Mouse (Mus musculus): ENCODE measurements around the gene Tle1.

Gene Tle1

DNA sequence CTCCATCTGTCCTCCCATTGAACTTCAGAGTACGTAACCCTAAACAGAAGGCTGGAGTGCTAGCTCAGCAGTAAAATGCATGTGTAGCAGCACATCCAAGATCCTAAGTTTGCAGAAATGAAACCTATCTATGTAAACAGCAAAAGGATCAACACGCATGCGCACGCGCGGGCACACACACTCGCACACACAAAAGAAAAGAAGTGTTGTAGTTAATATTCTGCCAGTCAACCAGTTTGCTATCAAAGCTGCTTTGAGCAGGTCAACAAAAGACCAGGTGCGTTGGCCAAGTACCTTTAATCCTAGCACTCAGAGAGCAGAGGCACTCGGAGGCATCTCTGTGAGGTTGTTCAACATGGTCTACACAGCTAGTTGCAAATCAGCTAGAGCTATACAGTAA lies 35.0 kb downstream of the Tle1 start:
- no peak for DNase-seq (ENCODE audit: low read depth)

DNA sequence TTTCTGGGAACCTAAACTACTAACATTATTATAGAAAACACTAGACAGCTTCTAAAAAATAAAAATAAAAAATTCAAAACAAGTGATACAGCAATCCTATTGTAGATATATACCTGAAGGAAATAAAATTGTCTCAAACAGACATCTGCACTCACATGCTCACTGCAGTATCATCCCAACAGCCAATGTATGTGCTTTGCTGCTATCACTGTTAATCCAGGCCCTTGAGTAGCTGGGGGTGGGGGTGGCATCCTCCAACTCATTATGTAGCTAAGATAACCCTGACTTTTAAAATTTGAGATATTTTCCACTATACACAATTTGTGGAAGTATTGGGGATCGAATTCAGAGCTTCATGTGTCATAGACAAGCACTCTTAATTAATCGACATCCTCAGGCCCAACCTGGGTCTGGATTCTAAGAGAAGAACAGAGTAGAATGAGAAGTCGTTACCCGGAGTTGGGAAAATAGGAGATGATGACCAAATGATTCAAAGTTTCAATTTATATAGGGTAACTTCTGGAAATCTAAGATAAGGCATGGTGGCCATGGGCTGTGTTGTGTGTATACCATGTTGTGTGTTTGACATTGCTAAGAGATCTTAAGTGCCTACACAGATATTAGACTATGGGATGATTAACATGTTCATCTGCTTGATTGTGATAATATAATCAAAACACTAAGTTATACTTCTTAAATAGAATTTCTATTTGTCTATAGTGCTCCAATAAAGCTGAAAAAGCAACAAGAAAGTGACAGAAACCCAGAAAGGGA lies 38.1 kb downstream of the Tle1 start:
- no peak for DNase-seq (ENCODE audit: low read depth)

DNA sequence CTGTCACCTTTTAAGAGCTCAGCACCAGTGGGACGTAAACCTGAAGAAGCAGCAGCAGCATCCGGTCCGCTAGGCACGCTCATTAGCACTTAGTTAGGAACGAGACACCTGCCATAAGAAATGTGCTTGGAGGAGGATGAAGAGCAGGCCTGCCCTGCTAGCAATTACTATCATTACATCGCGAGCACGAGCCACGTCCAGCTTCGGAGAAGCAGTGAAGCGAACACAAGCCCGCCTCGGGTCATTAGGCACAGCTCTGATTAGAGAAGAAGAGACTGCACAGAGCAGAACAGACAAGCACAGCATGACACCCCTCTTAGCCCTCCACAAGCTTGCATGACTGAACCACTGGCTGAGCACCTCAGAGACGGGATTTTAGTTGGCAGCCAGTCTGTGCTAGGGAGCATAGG lies 40.6 kb downstream of the Tle1 start:
- DNase-seq (ENCODE audit: low read depth), result no peak

DNA sequence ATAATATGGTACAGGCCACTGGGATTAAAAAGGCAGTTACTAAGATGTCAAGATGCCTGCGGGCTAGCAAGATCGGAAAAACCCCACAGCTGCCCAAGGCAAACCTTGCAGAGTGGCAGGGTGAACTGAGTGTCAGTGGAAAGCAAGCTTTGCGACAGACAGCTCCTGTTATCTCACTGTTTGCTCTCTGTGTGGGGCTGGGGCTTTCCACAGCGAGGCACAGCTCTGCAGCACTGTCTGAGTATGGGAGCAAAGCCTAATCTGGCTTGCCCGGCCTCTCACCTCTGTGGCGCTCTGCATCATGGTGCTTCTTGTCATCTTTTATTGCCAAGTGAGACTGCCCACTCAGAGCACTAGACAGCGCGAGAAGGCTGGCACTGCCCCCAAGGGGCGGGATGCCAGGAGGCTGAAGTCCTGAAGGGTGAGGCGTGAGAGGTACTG lies 42.8 kb downstream of the Tle1 start:
- DNase-seq (ENCODE audit: low read depth), result no peak

DNA sequence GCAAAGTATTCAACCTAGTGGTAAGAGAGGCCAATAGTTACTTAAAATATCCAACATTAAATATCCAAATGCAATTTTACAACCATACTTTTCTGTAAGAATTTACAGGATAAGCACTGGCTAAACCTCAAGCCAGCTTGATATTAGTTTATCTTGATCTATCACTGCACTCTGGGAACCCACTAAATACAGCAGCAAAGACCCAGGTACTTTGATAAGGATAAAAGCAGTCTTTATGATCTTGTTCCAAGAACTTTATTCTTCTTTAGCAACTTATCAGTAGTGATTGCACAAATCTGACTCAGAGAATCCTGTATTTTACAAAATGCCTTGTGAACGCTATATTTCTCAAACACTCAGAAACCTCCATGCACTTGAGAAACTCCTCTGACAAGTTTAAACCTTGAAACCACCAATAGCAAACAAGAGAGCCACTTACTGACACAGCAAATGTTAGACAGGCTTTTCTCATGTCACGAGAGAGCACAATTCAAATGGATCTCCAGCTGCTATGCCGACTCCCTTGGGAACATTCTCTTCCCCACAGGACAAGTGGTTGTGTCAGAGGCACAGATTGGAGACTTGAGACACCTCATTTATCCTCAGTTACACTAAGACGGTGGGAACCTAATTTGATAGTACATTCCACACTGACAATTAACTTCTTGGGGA lies 50.1 kb downstream of the Tle1 start:
- DNase-seq (ENCODE audit: low read depth), result no peak

DNA sequence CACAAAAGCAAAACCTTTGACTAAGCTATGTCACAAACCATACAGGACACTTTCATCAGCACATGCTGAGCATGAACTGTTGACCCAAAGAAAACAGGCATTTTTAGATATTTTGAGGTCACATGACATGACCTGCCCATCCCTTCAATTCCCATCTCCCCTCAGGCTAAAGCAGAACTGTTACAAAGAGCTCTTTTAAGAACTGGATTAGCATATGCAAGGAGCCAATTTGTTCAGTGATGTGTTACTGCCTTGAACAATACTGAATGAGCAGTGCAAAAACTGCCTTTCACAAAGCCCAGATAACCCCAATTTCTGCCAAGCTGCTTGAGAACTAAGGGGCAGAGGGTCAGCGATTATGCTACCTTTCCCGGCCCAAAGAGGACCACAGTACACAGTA lies 54.7 kb downstream of the Tle1 start:
- no peak for DNase-seq (ENCODE audit: low read depth)

DNA sequence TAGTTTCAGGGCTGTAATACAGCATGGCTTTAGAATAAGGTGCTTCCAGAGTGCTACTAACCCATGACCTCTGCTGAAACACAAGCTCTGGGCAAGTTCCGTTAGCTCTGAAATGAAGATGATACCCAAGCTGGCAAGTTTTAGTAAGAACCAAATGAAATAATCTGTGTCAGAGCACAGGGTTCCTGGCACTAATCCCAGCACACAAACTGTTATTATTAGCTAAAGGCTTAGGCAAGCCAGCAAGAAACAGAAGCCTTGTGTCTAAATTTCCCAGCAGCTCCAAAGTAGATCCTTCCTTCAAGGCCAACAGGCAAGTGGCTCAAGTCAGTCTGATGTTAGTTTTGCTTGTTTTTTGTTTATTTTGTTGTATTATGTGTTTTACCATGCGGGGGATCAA lies 56.2 kb downstream of the Tle1 start:
- no peak for DNase-seq (ENCODE audit: low read depth)

DNA sequence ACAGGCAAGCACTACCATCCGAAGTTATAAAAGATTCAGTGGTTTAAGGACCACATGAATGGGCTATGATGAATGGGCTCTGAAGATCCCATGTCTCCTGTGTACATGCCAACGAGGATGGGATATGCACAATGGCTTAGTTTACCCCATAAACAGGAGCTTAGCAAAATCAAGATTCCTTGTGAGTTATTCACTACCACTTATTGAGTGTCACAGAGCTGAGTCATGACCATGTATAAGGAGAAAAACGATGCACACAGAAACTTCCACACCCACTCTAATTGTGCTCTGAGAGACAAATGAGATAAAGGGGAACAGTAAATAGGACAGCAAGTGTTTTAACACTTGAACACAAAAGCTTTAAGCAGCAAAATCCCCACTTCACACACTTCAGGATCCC lies 60.0 kb downstream of the Tle1 start:
- no peak for DNase-seq (ENCODE audit: low read depth)

DNA sequence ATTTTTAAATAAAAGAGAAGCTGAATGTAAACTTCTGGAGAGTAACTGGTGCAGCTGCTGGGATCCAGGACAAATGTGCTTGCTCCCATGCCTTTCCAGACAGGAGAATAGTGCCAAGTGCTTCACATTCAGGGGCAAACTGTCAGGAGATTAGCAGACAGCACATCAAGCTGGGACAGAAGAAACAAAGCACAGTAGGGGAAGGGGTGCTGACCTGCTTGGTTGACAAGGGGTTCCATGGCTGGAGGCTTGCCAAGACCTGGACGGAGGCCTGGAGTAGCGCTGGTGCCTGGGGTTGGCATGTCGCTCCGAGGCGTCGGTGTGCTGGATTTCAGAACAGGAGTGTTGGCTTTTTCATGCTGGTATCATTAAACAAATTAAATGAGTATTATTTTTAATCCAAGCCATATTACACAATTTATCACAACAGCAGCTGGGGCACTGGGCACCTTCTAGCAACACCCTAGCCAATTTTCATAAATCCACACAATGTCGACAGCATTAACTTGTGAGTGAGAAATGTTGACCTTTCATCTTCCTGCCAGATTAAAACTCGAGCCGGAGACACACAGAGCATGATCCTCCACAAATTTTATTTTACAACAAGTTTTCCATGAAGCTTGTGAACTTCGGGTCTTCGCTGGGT lies 61.1 kb downstream of the Tle1 start:
- no peak for DNase-seq (ENCODE audit: low read depth)

DNA sequence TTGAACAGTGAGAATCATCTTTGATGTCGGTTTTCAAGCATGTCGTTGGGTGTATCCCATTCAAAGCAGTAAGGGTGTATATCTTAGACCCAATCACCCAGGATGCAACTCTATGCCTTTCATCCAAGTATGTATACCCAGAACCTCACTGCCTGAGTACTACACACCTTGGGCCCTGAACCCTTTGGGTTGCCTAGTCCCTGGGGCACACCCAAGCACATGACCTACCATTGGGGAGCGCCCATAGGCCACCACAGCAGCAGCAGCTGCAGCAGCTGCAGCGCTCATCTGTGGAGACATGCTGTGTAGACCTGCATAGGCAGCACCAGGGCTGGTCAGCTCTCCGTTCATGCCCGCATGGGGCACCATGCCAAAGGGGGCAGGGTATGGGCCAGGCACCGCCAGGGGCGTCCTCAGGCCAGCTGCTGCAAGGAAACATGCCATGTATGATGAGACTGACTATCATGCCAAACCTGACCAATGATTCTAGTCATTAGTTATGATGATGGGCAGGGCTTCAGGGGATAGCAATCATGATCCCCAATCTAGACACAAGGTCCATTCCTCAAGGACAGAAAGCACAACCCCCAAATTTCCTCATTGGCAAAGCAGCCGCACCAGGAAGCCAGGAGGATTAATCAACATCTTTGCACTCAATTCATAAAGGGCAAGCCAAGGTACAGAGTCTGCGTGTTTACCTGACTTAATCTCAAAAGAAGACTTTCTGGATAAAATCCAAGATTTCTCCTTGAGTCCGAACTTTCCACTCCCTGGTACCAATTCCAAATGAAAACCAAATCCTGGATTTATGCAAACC lies 62.2 kb downstream of the Tle1 start:
- DNase-seq (ENCODE audit: low read depth), result no peak

DNA sequence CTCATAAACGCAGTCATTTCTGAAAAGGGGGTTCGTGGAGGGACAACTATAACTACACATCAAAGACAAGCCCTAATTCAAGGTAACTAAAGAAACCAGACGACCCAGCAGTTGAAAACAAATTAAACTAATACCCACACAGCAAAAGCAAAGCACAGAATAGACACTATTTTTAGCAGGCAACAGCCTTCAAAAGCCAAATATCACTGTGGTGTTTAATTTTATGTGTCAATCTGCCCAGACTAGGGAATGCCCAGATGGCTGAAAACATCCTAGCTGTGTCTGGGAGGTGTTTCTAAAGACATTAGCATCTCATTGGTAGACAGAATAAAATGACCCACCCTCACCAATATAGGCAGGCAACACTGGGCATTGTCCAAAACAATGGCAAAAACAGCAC lies 68.1 kb downstream of the Tle1 start:
- no peak for DNase-seq (ENCODE audit: low read depth)

DNA sequence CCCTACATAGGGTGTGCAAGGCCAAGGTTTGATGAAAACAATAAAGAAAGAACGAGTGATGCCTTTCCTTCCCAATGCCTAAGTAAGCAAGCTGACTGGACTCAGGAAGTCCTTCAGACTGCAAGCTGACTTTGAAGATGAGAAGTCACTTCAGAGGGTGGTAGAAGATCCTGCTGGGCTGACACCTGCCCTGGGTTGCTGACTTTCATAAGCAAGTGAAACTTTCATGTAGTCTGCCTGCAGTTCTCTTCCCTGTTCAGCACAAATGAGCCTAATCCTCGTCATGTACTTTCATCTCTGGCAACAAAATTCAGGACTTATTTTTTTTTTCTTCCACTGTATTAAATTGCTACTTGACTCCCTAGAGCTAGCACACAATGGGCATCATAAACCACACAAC lies 73.1 kb downstream of the Tle1 start:
- no peak for DNase-seq (ENCODE audit: low read depth)

DNA sequence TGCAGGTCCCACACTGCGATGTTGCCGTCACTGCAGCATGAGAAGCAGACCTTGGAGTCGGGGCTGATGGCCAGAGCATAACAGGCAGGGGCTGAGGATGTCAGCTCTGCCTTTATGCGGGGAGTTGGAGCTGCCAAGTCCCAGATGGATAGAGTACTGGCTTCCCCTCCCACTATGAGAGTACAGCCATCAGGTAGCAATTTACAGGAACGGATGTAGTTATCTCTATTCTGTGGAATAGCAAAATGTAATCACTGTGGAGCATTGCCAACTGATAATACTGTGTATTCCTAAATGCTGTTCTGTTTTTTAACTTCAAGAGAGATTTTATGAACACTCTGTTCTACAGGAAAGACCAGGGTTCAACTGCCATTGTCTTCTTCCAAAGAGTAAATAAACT lies 75.9 kb downstream of the Tle1 start:
- DNase-seq (ENCODE audit: low read depth), result no peak

DNA sequence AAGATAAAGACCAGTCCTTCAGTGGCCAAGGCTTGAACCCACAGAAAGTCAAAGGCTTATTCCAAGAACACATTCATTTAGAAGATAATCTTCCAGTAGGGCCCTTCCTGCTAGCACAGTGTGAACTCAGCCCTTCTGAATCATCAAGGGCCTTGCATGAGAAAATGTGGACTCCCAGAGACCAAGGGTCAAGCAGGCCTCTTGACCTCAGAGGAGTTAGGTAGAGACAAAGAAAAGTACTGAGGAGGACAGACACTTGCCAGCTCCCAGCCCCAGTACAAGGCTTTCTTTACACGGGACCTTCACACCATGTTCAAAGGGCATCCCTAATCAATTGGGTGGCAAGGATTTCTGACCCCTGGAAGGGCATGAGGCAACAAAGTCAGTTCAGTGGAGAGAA lies 77.9 kb downstream of the Tle1 start:
- no peak for DNase-seq (ENCODE audit: low read depth)

DNA sequence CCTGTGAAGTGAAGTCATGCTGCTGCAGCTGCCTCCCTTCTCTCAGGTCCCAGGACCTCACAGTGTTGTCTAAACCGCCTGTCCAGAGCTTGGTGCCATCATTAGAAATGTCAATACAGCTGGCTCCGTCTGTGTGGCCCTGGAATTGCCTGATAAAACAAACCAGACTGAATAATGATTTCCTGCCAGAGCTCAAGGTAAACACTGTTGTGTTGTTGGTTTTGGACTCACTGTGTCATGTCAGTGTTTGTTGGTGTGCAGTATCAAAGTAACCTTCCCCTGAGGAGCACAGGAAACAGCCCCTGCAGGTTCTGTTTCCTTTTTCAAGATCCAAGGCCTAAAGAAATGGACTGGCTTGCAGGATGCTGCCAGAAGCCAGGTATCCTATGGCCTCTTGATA lies 78.4 kb downstream of the Tle1 start:
- DNase-seq (ENCODE audit: low read depth), result no peak

DNA sequence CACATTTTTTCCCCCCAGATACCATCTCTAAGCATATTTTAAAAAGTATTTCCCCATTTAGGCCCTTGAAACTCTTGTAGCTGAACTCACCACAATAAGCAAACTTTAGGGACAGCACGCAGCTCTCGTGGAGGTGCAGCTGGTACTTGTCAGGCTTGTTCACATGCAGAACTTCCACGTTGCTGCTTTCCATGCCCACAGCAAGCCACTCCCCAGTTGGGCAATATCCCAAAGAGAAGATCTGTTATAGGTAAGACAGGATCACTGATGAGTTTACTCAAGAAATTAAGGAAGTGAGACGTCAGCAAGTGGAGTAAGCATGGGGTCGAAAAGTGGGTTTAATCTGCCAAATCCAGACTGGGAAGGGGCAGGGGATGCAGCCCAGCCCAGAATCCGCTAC lies 80.7 kb downstream of the Tle1 start:
- DNase-seq (ENCODE audit: low read depth), result no peak

DNA sequence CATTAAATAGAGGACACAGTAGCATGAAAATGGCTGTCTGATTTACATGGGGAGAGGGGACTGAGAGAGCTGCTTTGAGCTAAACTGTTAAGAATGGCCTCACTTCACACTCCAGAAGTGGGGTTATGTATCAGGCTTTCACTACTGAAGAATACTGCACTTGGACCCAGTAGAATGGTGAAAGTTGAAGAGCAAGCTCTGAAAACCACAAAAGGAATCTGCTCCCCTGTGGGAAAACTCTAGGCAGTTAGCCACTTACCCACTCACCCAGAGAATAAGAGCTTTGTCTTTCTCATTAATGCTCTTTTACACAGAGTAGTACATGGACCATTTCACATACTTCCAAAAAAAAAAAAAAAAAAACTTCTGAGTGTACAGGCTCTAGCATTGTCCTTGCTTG lies 95.0 kb downstream of the Tle1 start:
- peak; percentile 69 for DNase-seq (ENCODE audit: low read depth)

DNA sequence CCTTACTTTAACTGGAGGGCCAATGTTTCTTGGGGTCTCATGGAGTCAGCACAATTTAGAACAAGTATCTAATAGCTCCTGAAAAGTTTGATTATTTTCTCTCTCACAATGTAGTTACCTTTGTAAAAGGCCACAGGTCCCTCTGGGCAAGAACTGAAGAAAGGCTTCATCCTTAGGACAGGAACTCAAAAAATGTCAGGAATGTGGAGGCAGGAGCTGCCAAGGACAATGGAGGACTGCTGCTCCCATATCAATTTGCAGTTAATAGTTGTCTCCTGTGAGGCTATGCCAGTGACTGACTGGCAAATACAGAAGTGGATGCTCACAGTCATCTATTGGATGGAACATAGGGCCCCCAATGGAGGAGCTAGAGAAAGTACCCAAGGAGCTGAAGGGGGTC lies 96.5 kb downstream of the Tle1 start:
- no peak for DNase-seq (ENCODE audit: low read depth)

DNA sequence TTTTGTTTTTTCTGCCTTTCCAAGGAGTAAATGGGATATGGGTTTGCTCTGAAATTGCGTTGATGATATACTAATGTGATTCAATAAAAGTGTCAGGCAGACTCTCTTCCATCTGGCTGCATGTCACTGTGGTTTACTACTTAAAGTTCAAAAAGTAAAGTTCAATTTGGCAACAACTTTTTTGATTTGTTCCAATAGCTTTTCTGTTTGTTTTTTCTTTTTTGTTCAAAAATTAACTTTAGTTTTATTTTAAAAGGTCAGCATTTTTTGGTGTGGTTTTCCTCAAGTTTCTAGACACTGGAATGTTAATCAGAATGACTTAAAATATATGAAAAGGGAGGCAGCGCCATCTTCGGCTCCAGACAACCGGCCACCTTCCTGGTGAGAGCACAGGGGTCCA lies 112.9 kb downstream of the Tle1 start:
- DNase-seq (ENCODE audit: low read depth), result no peak

DNA sequence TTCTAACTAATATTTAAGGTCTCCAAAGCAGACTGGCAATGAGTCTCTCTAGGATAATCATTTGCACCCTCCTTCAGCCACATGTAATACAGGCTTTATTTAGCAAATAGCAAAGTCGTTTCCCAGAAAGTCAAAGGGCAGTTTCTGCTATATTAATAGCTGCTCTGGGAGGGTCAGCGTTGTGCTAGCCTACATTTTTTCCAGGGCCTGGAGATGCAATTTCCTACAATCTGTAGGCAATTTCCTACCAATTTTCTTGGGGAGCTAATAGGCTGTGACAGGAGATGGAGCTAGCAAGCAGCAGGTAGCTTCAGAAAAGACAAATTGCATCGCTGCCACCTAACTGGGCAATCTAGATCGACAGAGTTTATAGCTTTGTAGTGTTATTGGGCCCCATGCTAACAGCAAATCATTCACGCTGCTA lies 131.6 kb downstream of the Tle1 start:
- no peak for DNase-seq (ENCODE audit: low read depth)

DNA sequence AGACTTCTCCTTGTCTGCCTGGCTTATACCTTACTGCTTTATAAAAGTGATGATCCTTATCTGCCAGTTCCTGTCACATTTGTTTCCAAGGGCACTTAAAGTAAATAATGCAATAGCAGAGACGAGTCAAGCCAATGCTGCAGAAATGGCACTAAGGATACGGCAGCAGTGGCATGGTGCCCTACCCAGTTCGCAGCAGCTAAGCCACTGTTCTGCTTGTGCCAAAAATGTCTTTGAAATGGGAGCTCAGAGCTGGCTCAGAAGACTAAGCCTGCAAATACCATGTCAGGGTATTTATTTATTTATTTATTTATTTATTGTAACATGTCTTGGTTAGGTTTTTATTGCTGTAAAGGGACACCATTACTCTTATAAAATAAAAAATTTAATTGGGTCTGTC lies 132.8 kb downstream of the Tle1 start:
- no peak for DNase-seq (ENCODE audit: low read depth)

All from fibroblast of lung, adult 2 months (primary cell).